Mouse (Mus musculus) CH12.LX (cell line): ENCODE data around the gene Macf1.
"Not testable (repeated sequence)": the region's sequence is repeated elsewhere in the genome, so short reads cannot be mapped to it uniquely, and the experiment has no call there.

Source experiments
- CTCF ChIP-seq, 2 experiments: IDR thresholded peaks in 1 of 2; conservative IDR thresholded peaks in 1 of 2; 2 replicates each; pipeline ENCODE4 v1.5.1; 2011 to 2012; ENCODE audit warnings: low read depth in 2 of 2, low read length in 2 of 2, improper control_type of control experiment in 1 of 2, inconsistent platforms in 1 of 2, mild to moderate bottlenecking in 1 of 2, moderate library complexity in 1 of 2
- JUN ChIP-seq: IDR thresholded peaks from 2 replicates; pipeline ENCODE4 v1.6.1; 2011; ENCODE audit warnings: low read depth, mild to moderate bottlenecking, low read length, improper control_type of control experiment, moderate library complexity; ENCODE audit not compliant: insufficient read depth
- MAX ChIP-seq: IDR thresholded peaks from 2 replicates; pipeline ENCODE4 v1.6.1; 2011; ENCODE audit warnings: low read length, improper control_type of control experiment
- POLR2A ChIP-seq: IDR thresholded peaks from 2 replicates; pipeline ENCODE4 v1.6.1; 2011; ENCODE audit warnings: low read depth, mild to moderate bottlenecking, improper control_type of control experiment, low read length
- POLR2AphosphoS2 ChIP-seq: IDR thresholded peaks from 2 replicates; pipeline ENCODE4 v1.6.1; 2011; ENCODE audit warnings: low read depth, low read length, improper control_type of control experiment

- TF ChIP-seq POLR2A; CTCF (conservative IDR thresholded peaks at IDR 0.05 in 1 of 2, IDR thresholded peaks at IDR 0.05 in 1 of 2; ENCODE audit: low read depth in 2 of 2, low read length in 2 of 2); POLR2AphosphoS2; MAX; JUN: not testable (repeated sequence)
Observed at GRCm38 (mm10) chr4:123632116-123632515, 52.0 kb downstream of the Macf1 start.
